Mouse (Mus musculus) neutrophil, adult 65 days (primary cell): Measurements from ENCODE around the gene Wdr12. TPM values are rescaled to one million over a fixed set of nuclear protein-coding genes. Genes with fewer than 3 reads are reported as not detected.

ENCODE experiments used
- total RNA-seq: library from RNA; stranded (reverse); gene quantifications from 2 replicates; pipeline ENCODE4 v1.2.4, GENCODE M21; 2023

The Wdr12 gene
- 5.8 and 7.6 TPM in 2 replicates for total RNA-seq

DNA sequence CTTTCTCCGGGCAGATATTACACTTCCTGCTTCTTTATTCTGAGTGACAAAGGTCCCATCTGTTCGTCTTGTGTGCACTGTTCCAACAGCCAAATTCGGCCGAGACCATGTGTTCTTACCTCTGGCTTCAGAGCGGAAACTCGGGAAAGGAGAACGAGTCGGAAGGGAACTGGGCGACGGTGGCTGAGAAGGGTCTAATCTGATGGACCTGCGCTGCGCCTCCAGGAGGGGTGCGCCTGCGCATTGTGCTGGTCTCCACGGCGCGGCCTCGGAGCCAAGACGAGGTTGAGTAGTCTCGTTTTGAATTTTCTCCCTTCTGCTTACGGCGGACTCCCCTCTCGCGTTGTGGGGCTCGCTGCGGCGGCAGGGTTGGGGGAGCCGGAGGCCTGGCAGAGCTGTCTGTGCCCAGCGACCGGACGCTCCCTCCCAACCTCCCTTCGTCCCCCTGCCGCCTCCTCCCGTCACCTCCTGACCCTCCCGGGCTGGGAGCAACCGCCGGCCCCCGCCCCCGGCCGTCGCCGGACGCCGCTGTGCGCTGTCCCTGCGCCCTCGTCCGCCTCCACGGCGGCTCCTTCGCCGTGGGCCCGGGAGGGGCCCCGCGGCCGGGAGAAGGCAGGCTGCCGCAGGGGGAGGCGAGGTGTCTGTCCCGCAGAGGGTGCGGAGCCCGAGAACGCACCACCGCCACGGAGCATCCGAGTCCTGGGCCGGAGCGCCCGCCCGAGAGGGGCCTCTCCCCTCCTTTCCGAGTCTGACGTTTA lies at the start of gene Wdr12, which contains the start of gene Carf:
Gene Wdr12, minus strand, starts transcription at position 622 of the 758 bp plus-strand sequence.
Gene Carf, plus strand, starts transcription at position 224 of the 758 bp plus-strand sequence.

DNA sequence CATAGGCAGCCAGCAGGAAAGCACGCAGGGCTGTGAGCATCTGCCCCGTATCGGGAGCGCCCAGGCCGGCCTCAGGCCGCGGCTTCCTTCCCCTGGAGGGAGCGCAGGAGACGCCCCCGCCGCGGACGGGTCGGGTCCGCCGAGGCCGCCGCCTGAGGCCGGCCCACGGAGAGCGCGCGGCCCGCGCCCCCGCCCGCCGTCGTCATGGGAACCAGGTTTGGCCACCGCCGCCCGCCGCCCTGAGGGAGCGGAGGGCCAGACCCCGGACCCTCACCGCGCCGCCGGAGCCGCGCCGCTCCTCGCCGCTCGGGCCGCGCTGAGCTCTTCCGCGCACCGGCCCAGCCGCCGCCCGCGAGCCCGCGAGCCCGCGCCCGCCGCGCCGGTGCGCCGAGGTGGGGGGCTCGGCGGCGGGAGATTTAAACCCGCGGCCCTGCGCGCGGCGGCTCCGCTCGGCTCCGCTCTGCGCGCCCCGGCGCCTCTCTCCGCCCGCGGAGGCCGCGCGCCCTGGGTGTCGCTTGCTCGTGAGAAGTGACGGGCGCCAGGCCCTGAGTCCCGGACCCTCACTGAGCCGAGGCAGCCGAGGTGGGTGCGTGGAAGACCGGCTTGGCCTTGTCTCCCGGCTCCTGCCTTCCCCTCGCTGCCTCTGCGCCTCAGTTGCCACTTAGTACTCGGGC lies 55.5 kb downstream of the Wdr12 start, which contains the start of gene Ica1l:
Gene Ica1l, minus strand, starts transcription at position 389 of the 674 bp plus-strand sequence.

Other genes with a start within 250 kb of the Wdr12 start
- 70.8 and 86.1 TPM in 2 replicates for gene Fam117b, start 185.6 kb downstream of the Wdr12 start, total RNA-seq
- gene Ica1l, start 55.5 kb downstream of the Wdr12 start, total RNA-seq: 1.5 TPM in 1 of 2 replicates, not detected in the other
- gene Carf, start 398 bp downstream of the Wdr12 start, total RNA-seq: 6.4 and 7.9 TPM in 2 replicates
- 13.6 and 17.0 TPM in 2 replicates for gene Nbeal1, start 82.0 kb upstream of the Wdr12 start, total RNA-seq
- gene Cyp20a1, start 244.7 kb upstream of the Wdr12 start, total RNA-seq: 6.3 and 8.5 TPM in 2 replicates